Comparison of ENCODE assay signal across 8 mouse cellular contexts in genomic region chr13:9277621-9277960, GRCm38 (mm10). TPM values are rescaled to one million over a fixed set of nuclear protein-coding genes. Genes with fewer than 3 reads are reported as not detected.
DNase-seq lines count a peak whose midpoint lies in the region; ATAC-seq and TF ChIP-seq lines count a peak whose summit lies in the region.

No protein-coding gene starts in this region.

- H3K4me1 ChIP-seq in cortical plate, adult 2 months (ENCODE audit: control insufficient read depth, insufficient read depth, low read length): peaks cover 6% of the 10 kb centered on the region; the same call in 1 of the 2 replicates
- peaks cover 23% of the 10 kb centered on the region for H3K4me1 ChIP-seq in heart, embryonic 15.5 days (replicated peaks)
- H3K4me1 ChIP-seq in limb, embryonic 11.5 days (ENCODE audit: control insufficient read depth, insufficient read depth, low read length): 0 out of 2 replicates have a peak, but pooled peaks cover 4% of the 10 kb centered on the region
- H3K4me1 ChIP-seq in neural tube, embryonic 12.5 days: peaks cover 12% of the 10 kb centered on the region

- peak overlapping the region; percentile 98 for H3K9ac ChIP-seq in heart, embryonic 15.5 days
- H3K9ac ChIP-seq in limb, embryonic 11.5 days (ENCODE audit: low read length): peak overlapping the region; percentile 93
- H3K9ac ChIP-seq in neural tube, embryonic 12.5 days: peak overlapping the region; percentile 96

- peak; percentile 38; the same call in 1 of the 2 replicates for TF ChIP-seq POLR2A in cortical plate, adult 2 months (IDR thresholded peaks at IDR 0.05; ENCODE audit: extremely low read depth, insufficient read depth, low read length)

- peak overlapping the region; percentile 86 for H3K4me2 ChIP-seq in heart, embryonic 15.5 days
- peak overlapping the region; percentile 78 for H3K4me2 ChIP-seq in limb, embryonic 11.5 days (ENCODE audit: low read depth, severe bottlenecking)
- peak overlapping the region; percentile 69 for H3K4me2 ChIP-seq in neural tube, embryonic 12.5 days (replicated peaks)

- no peak for ATAC-seq in heart, embryonic 15.5 days (replicated peaks; ENCODE audit: insufficient number of reproducible peaks, insufficient read depth, low FRiP score, low read depth)
- no peak for ATAC-seq in limb, embryonic 11.5 days (ENCODE audit: insufficient number of reproducible peaks, low FRiP score, low TSS enrichment, low read depth)
- ATAC-seq in neural tube, embryonic 12.5 days (ENCODE audit: low FRiP score, low read depth): no peak

- 4% methylated on average over 15 of the region's 15 CpGs for WGBS in heart, embryonic 15.5 days
- 2% methylated on average over 15 of the region's 15 CpGs for WGBS in limb, embryonic 11.5 days
- WGBS in neural tube, embryonic 12.5 days: under 1% methylated on average over 15 of the region's 15 CpGs

- H3K27me3 ChIP-seq in heart, embryonic 15.5 days: no peaks in the 10 kb centered on the region
- no peaks in the 10 kb centered on the region for H3K27me3 ChIP-seq in limb, embryonic 11.5 days (ENCODE audit: control insufficient read depth, insufficient read depth, low read length)
- no peaks in the 10 kb centered on the region for H3K27me3 ChIP-seq in neural tube, embryonic 12.5 days (replicated peaks)

- H3K36me3 ChIP-seq in heart, embryonic 15.5 days: no peaks in the 10 kb centered on the region
- H3K36me3 ChIP-seq in limb, embryonic 11.5 days (ENCODE audit: control insufficient read depth, insufficient read depth, low read length): no peaks in the 10 kb centered on the region
- H3K36me3 ChIP-seq in neural tube, embryonic 12.5 days: no peaks in the 10 kb centered on the region

- H3K4me3 ChIP-seq in cortical plate, adult 2 months (ENCODE audit: insufficient read depth, low read length): peak overlapping the region; percentile 83
- peak overlapping the region; percentile 100 for H3K4me3 ChIP-seq in heart, embryonic 15.5 days
- H3K4me3 ChIP-seq in limb, embryonic 11.5 days (ENCODE audit: low read depth, low read length): peak overlapping the region; percentile 89
- H3K4me3 ChIP-seq in neural tube, embryonic 12.5 days: peak overlapping the region; percentile 95

- DNase-seq in kidney, adult 18-20 months: peak; percentile 35
- DNase-seq in kidney, adult 8-10 months: no peak
- DNase-seq in NIH3T3 (ENCODE audit: low read depth): peak; percentile 41
- peak; percentile 43 for DNase-seq in limb, embryonic 11.5 days (ENCODE audit: low spot score)
- DNase-seq in urinary bladder, postnatal 4 days (ENCODE audit: low spot score in 2 of 2): no peak

- no peaks in the 10 kb centered on the region for H3K9me3 ChIP-seq in heart, embryonic 15.5 days (replicated peaks)
- H3K9me3 ChIP-seq in limb, embryonic 11.5 days (ENCODE audit: control insufficient read depth, low read length): no peaks in the 10 kb centered on the region
- no peaks in the 10 kb centered on the region for H3K9me3 ChIP-seq in neural tube, embryonic 12.5 days

- no peak for TF ChIP-seq CTCF in cortical plate, adult 2 months (IDR thresholded peaks at IDR 0.05; ENCODE audit: extremely low read depth, insufficient read depth, low read length)

- no peak overlapping the region for H3K27ac ChIP-seq in cortical plate, adult 2 months (ENCODE audit: insufficient read depth, low read length)
- peak overlapping the region; percentile 95 for H3K27ac ChIP-seq in heart, embryonic 15.5 days
- no peak overlapping the region for H3K27ac ChIP-seq in limb, embryonic 11.5 days (replicated peaks; ENCODE audit: low read depth, low read length)
- H3K27ac ChIP-seq in neural tube, embryonic 12.5 days: peak overlapping the region; percentile 97

RNA-seq across cellular contexts. Expression of gene Dip2c, which starts 1.3 kb away (rescaled TPM):
- polyA plus RNA-seq in cortical plate, adult 2 months (2012; rRNA removed): 24.8 and 25.0 TPM in 2 replicates
- polyA plus RNA-seq in heart, embryonic 15.5 days (2015; fragmentation: Nextera tagmentation; extraction: Ambion mirVana): 6.3 and 6.4 TPM in 2 replicates
- 5.5 and 6.7 TPM in 2 replicates for polyA plus RNA-seq in limb, embryonic 11.5 days (2014; fragmentation: Nextera tagmentation; extraction: Ambion mirVana)
- polyA plus RNA-seq in neural tube, embryonic 12.5 days (2016; fragmentation: Nextera tagmentation; extraction: Ambion mirVana): 10.7 and 12.0 TPM in 2 replicates

Comparison
In these comparisons a context has a peak if more than half of its experiments do, and no peak if none do; other contexts are left out.
1. DNase-seq: peak in kidney, adult 18-20 months (single experiment), NIH3T3 (single experiment) and limb, embryonic 11.5 days (single experiment); none in kidney, adult 8-10 months (0 of 2) and urinary bladder, postnatal 4 days (0 of 2).
2. H3K27ac ChIP-seq: peak in heart, embryonic 15.5 days (single experiment) and neural tube, embryonic 12.5 days (single experiment); none in cortical plate, adult 2 months (single experiment) and limb, embryonic 11.5 days (single experiment).
3. Peak in every context shown above with its lines, with median percentiles within 50 percentile points of each other: H3K4me3 ChIP-seq, H3K4me2 ChIP-seq and H3K9ac ChIP-seq.